Mouse (Mus musculus): ENCODE measurements at regions not wholly inside any gene's neighbourhood (a gene's known extent, or its start where the extent isn't known, plus 50 kb on each side); places are given as distances from the start of the nearest gene placed in this dataset.
A peak's percentile ranks its signal among the peaks of the same experiment; 100 is the strongest.

GRCm38 (mm10) chr13:38878718-38879669, 81.7 kb downstream of the Slc35b3 start:
- H3K27me3 ChIP-seq (ENCODE audit: insufficient read depth, low read length), result no peaks in the 10 kb centered on the region
- TF ChIP-seq CTCF (IDR thresholded peaks at IDR 0.05; ENCODE audit: low read depth), result no peak
- H3K4me2 ChIP-seq (ENCODE audit: low read depth, low read length), result no peak overlapping the region
- H3K36me3 ChIP-seq (ENCODE audit: insufficient read depth, low read length), result no peaks in the 10 kb centered on the region
- no peak overlapping the region for H3K27ac ChIP-seq
- H3K9me3 ChIP-seq (ENCODE audit: low read length), result no peaks in the 10 kb centered on the region
- 0 out of 2 replicates have a peak, but pooled peaks have one; percentile 45 for ATAC-seq
- H3K9ac ChIP-seq (replicated peaks; ENCODE audit: low read length), result no peak overlapping the region
- H3K4me1 ChIP-seq (ENCODE audit: insufficient read depth, low read length), result peaks cover 3% of the 10 kb centered on the region; the same call in 1 of the 2 replicates
- no peak for DNase-seq (ENCODE audit: low spot score)
- H3K4me3 ChIP-seq (ENCODE audit: low read length), result no peak overlapping the region
- WGBS, result 61% methylated on average over 7 of the region's 7 CpGs

GRCm38 (mm10) chr13:38875923-38876322, 84.8 kb downstream of the Slc35b3 start:
- Histone ChIP-seq H3K4me2 (ENCODE audit: low read depth, low read length) (no peak overlapping the region), H3K36me3 (ENCODE audit: insufficient read depth, low read length) (no peaks in the 10 kb centered on the region), H3K27me3 (ENCODE audit: insufficient read depth, low read length) (no peaks in the 10 kb centered on the region), H3K27ac (no peak overlapping the region), H3K4me1 (ENCODE audit: insufficient read depth, low read length) (peaks cover 3% of the 10 kb centered on the region; the same call in 1 of the 2 replicates), H3K9ac (replicated peaks; ENCODE audit: low read length) (no peak overlapping the region), H3K9me3 (ENCODE audit: low read length) (no peaks in the 10 kb centered on the region), H3K4me3 (ENCODE audit: low read length) (no peak overlapping the region)
- ATAC-seq, result no peak
- WGBS, result 89% methylated on average over 2 of the region's 2 CpGs
- no peak for TF ChIP-seq CTCF (IDR thresholded peaks at IDR 0.05; ENCODE audit: low read depth)
- DNase-seq (ENCODE audit: low spot score), result no peak

GRCm38 (mm10) chr13:38864002-38864401, 96.7 kb downstream of the Slc35b3 start:
- H3K36me3 ChIP-seq (ENCODE audit: insufficient read depth, low read length), result no peaks in the 10 kb centered on the region
- DNase-seq (ENCODE audit: low spot score) (no peak), ATAC-seq (no peak)
- no peaks in the 10 kb centered on the region for H3K27me3 ChIP-seq (ENCODE audit: insufficient read depth, low read length)
- 83% methylated on average over 4 of the region's 4 CpGs for WGBS
- H3K4me1 ChIP-seq (ENCODE audit: insufficient read depth, low read length), result no peaks in the 10 kb centered on the region
- no peak overlapping the region for H3K9ac ChIP-seq (replicated peaks; ENCODE audit: low read length)
- no peak overlapping the region for H3K4me2 ChIP-seq (ENCODE audit: low read depth, low read length)
- no peaks in the 10 kb centered on the region for H3K9me3 ChIP-seq (ENCODE audit: low read length)
- H3K27ac ChIP-seq, result no peak overlapping the region
- no peak overlapping the region for H3K4me3 ChIP-seq (ENCODE audit: low read length)
- no peak for TF ChIP-seq CTCF (IDR thresholded peaks at IDR 0.05; ENCODE audit: low read depth)

DNA sequence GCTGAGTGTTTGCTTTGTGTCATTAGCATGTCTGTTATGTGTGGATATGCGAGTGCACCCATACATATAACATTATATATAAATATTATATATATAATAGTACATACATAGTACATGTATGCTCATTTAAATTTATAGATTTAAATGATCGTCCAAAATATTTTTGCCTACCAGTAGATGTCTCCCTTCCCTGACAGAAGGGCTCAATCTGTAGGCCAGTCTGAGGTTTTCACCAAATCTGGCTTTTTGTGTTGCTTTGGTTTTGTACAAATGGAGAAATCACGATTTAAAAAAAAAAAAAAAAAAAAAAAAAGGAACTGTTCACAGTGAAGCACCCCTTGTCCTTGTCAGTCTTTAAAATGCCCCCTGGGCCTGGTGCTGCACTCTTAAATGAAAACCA, 104.9 kb downstream of the Slc35b3 start:
- ATAC-seq (no peak), DNase-seq (ENCODE audit: low spot score) (peak; percentile 33)
- no peaks in the 10 kb centered on the region for H3K9me3 ChIP-seq (ENCODE audit: low read length)
- no peak overlapping the region for H3K4me2 ChIP-seq (ENCODE audit: low read depth, low read length)
- H3K4me1 ChIP-seq (ENCODE audit: insufficient read depth, low read length), result no peaks in the 10 kb centered on the region
- no peak overlapping the region for H3K9ac ChIP-seq (replicated peaks; ENCODE audit: low read length)
- H3K4me3 ChIP-seq (ENCODE audit: low read length), result no peak overlapping the region
- 56% methylated on average over 3 of the region's 3 CpGs for WGBS
- H3K27me3 ChIP-seq (ENCODE audit: insufficient read depth, low read length), result no peaks in the 10 kb centered on the region
- TF ChIP-seq CTCF (IDR thresholded peaks at IDR 0.05; ENCODE audit: low read depth), result peak; percentile 44
- no peaks in the 10 kb centered on the region for H3K36me3 ChIP-seq (ENCODE audit: insufficient read depth, low read length)
- no peak overlapping the region for H3K27ac ChIP-seq

DNA sequence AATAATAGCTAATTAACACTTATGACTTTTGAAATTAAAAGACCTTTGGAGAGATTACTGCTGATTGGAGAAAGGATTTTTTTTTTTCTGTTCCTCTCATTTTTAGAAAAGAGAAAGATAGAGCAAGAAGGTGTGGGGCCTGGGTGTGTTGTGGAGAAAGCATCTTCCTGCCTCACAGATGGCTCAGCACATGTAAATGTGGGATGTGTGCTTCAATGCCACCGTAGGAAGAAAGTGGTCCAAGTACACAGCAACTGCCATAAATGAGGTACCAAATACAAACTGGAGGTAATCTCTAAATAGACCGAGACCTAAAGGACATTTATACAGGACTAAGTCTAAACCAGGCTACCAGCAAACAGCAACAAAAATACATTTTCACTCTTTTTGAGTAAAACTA, 105.7 kb downstream of the Slc35b3 start:
- H3K27ac ChIP-seq, result no peak overlapping the region
- ATAC-seq (no peak), DNase-seq (ENCODE audit: low spot score) (no peak)
- H3K4me1 ChIP-seq (ENCODE audit: insufficient read depth, low read length), result no peaks in the 10 kb centered on the region
- no peaks in the 10 kb centered on the region for H3K9me3 ChIP-seq (ENCODE audit: low read length)
- no peaks in the 10 kb centered on the region for H3K36me3 ChIP-seq (ENCODE audit: insufficient read depth, low read length)
- 74% methylated on average over 2 of the region's 2 CpGs for WGBS
- H3K4me2 ChIP-seq (ENCODE audit: low read depth, low read length), result no peak overlapping the region
- no peak overlapping the region for H3K9ac ChIP-seq (replicated peaks; ENCODE audit: low read length)
- H3K27me3 ChIP-seq (ENCODE audit: insufficient read depth, low read length), result no peaks in the 10 kb centered on the region
- no peak for TF ChIP-seq CTCF (IDR thresholded peaks at IDR 0.05; ENCODE audit: low read depth)
- no peak overlapping the region for H3K4me3 ChIP-seq (ENCODE audit: low read length)

GRCm38 (mm10) chr13:38852868-38853267, 107.8 kb downstream of the Slc35b3 start:
- WGBS, result 57% methylated on average over 9 of the region's 9 CpGs
- H3K9ac ChIP-seq (replicated peaks; ENCODE audit: low read length), result no peak overlapping the region
- no peaks in the 10 kb centered on the region for H3K9me3 ChIP-seq (ENCODE audit: low read length)
- no peak overlapping the region for H3K4me2 ChIP-seq (ENCODE audit: low read depth, low read length)
- H3K4me3 ChIP-seq (ENCODE audit: low read length), result no peak overlapping the region
- no peak for TF ChIP-seq CTCF (IDR thresholded peaks at IDR 0.05; ENCODE audit: low read depth)
- H3K4me1 ChIP-seq (ENCODE audit: insufficient read depth, low read length), result no peaks in the 10 kb centered on the region
- no peak for DNase-seq (ENCODE audit: low spot score)
- no peak for ATAC-seq
- H3K27ac ChIP-seq, result no peak overlapping the region
- H3K36me3 ChIP-seq (ENCODE audit: insufficient read depth, low read length), result no peaks in the 10 kb centered on the region
- H3K27me3 ChIP-seq (ENCODE audit: insufficient read depth, low read length), result no peaks in the 10 kb centered on the region

DNA sequence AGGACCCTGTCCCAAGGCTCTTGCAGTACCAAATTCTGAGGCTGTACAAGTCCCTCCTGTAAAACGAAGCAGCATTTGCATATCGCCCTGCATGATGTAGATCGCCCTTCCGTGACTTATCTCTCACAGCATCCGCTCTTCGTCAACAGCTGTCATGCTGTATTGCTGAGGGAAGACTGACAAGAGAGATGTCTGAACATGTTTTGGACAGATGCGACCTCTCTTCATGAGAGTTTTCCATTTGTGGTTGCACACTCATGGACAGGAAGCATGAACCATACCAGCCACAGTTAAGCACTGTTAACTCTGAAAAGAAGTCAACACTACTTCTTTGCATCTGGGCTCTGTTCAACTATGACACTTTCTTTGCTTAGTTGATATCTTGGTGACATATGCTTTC, 108.9 kb downstream of the Slc35b3 start:
- Histone ChIP-seq H3K27ac (no peak overlapping the region), H3K4me1 (ENCODE audit: insufficient read depth, low read length) (no peaks in the 10 kb centered on the region), H3K4me3 (ENCODE audit: low read length) (no peak overlapping the region), H3K27me3 (ENCODE audit: insufficient read depth, low read length) (no peaks in the 10 kb centered on the region), H3K36me3 (ENCODE audit: insufficient read depth, low read length) (no peaks in the 10 kb centered on the region), H3K4me2 (ENCODE audit: low read depth, low read length) (no peak overlapping the region), H3K9me3 (ENCODE audit: low read length) (no peaks in the 10 kb centered on the region), H3K9ac (replicated peaks; ENCODE audit: low read length) (no peak overlapping the region)
- ATAC-seq, result no peak
- DNase-seq (ENCODE audit: low spot score), result no peak
- TF ChIP-seq CTCF (IDR thresholded peaks at IDR 0.05; ENCODE audit: low read depth), result no peak
- WGBS, result 80% methylated on average over 7 of the region's 7 CpGs

All from hindbrain, postnatal 0 days (tissue).